Mouse (Mus musculus) adrenal gland, postnatal 36 days (tissue): ENCODE measurements around the gene Ano3. TPM values are rescaled to one million over a fixed set of nuclear protein-coding genes. Genes with fewer than 3 reads are reported as not detected.

ENCODE experiments used
- total RNA-seq, 2 experiments: library from RNA; stranded (reverse); gene quantifications; 2 replicates each; pipeline ENCODE4 v1.2.3; 2021

Ano3 gene
- total RNA-seq, 2 experiments from 2014 or later, result 0.13 TPM

Other genes starting within 250 kb of the Ano3 start
- gene Muc15, start 229.6 kb downstream of the Ano3 start, total RNA-seq, result not detected
- gene Gm13941, start 155.1 kb upstream of the Ano3 start, total RNA-seq, result not detected
- gene Gm15130, start 202.0 kb upstream of the Ano3 start, total RNA-seq, result not detected